Mouse (Mus musculus) inflammation-experienced regulatory T-cells (primary cell): ENCODE results near the gene Erh. TPM values are rescaled to one million over a fixed set of nuclear protein-coding genes. Genes with fewer than 3 reads are reported as not detected.

Experiments used
- polyA plus RNA-seq, 2 experiments: library from polyadenylated mRNA; unstranded; fragments of 100-300 nt; shearing (Covaris generic); gene quantifications; one replicate each; pipeline ENCODE4 v1.2.1; 2017

Erh gene
- polyA plus RNA-seq, result 10 to 100 TPM; 52.9 to 53.3 TPM

DNA sequence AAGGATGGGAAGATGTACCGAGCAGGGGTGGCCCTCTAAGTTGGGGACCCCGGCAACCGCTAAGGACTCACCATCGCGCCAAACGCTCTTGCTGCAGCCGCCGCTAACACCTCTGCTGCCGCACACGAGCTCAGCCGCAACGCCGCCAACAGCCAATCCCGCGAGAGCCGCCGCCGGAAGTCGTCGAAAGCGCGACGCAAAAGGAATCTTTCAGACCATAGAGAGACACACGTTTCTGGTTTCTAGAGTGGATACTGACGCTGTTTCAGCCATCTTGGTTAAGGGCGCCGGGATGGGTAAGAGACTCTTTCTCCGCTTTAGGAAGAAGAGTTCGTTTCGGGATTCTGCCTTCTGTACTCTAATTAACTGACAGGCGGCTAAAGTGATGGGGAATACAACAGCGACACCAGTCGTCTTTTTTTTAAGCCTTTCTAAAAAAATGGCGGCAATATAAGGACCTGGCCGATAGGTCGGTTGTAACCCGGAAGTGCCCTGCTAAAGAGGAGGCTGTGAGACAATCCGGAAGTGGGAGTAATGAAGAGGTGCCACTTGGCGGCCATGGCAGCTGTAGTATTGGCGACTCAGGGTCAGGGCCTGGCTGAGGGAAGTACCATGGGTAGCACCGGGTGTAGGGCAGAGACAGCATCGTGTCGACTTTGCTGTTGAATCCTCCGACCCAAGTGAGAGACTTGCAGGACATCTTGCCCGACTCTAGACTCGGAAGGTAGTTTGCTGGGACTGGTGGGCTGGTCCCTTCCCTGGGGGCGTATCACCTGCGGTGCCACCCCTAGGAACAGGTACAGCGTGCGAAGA, at the start of gene Erh, which contains the start of gene Slc39a9:
TSS of gene Erh (minus strand) at position 649 of the 813 bp plus-strand sequence.
TSS of gene Slc39a9 (plus strand) at position 191 of the 813 bp plus-strand sequence.

GRCm38 (mm10) chr12:80692269-80692972, 48.3 kb upstream of the Erh start, which contains the start of gene Plekhd1:
Gene Plekhd1, plus strand, starts transcription at chr12:80692591.

Other genes with a start within 250 kb of the Erh start
- 10 to 100 TPM; 67.3 to 67.9 TPM for gene Dcaf5, start 207.7 kb downstream of the Erh start, polyA plus RNA-seq
- gene Exd2, start 181.2 kb downstream of the Erh start, polyA plus RNA-seq, result 10 to 100 TPM; 32.5 to 65.0 TPM
- gene Galnt16, start 126.1 kb downstream of the Erh start, polyA plus RNA-seq, result 1 to 10 TPM in 1 of 2 experiments, under 1 TPM in 1; 0.46 to 1.3 TPM
- 10 to 100 TPM; 28.4 to 33.7 TPM for gene Slc39a9, start 458 bp downstream of the Erh start, polyA plus RNA-seq
- under 1 TPM in 1 of 2 experiments, not detected in 1; 0.22 TPM for gene Plekhd1, start 48.2 kb upstream of the Erh start, polyA plus RNA-seq
- 1 to 10 TPM in 1 of 2 experiments, under 1 TPM in 1; 0.11 to 1.9 TPM for gene Ccdc177, start 116.3 kb upstream of the Erh start, polyA plus RNA-seq
- gene Susd6, start 146.2 kb upstream of the Erh start, polyA plus RNA-seq, result 10 to 100 TPM; 86.1 to 96.2 TPM